Mouse (Mus musculus): ENCODE results near the gene Plekhg6. TPM values are rescaled to one million over a fixed set of nuclear protein-coding genes. Genes with fewer than 3 reads are reported as not detected.

Plekhg6 gene
- polyA plus RNA-seq, 1 experiment from 2014 or later = 0.07 TPM

Other genes with a start within 250 kb of the Plekhg6 start
- gene Nop2, start 248.9 kb downstream of the Plekhg6 start, polyA plus RNA-seq (2016; fragmentation: Nextera tagmentation; extraction: Ambion mirVana) = 101 and 103 TPM in 2 replicates
- gene Iffo1, start 235.6 kb downstream of the Plekhg6 start, polyA plus RNA-seq (2016; fragmentation: Nextera tagmentation; extraction: Ambion mirVana) = 9.2 and 10.0 TPM in 2 replicates
- gene Gapdh, start 214.3 kb downstream of the Plekhg6 start, polyA plus RNA-seq (2016; fragmentation: Nextera tagmentation; extraction: Ambion mirVana) = 3,225 and 3,313 TPM in 2 replicates
- 271 and 274 TPM in 2 replicates for gene Ncapd2, start 189.1 kb downstream of the Plekhg6 start, polyA plus RNA-seq (2016; fragmentation: Nextera tagmentation; extraction: Ambion mirVana)
- 232 and 239 TPM in 2 replicates for gene Mrpl51, start 189.0 kb downstream of the Plekhg6 start, polyA plus RNA-seq (2016; fragmentation: Nextera tagmentation; extraction: Ambion mirVana)
- 3.8 and 4.7 TPM in 2 replicates for gene Vamp1, start 165.2 kb downstream of the Plekhg6 start, polyA plus RNA-seq (2016; fragmentation: Nextera tagmentation; extraction: Ambion mirVana)
- 1.6 and 2.1 TPM in 2 replicates for gene Tapbpl, start 148.9 kb downstream of the Plekhg6 start, polyA plus RNA-seq (2016; fragmentation: Nextera tagmentation; extraction: Ambion mirVana)
- 1.1 and 1.7 TPM in 2 replicates for gene Cd27, start 143.8 kb downstream of the Plekhg6 start, polyA plus RNA-seq (2016; fragmentation: Nextera tagmentation; extraction: Ambion mirVana)
- gene Tuba3a, start 94.8 kb downstream of the Plekhg6 start, polyA plus RNA-seq (2016; fragmentation: Nextera tagmentation; extraction: Ambion mirVana) = 0.12 TPM in 1 of 2 replicates, not detected in the other
- 16.1 and 17.2 TPM in 2 replicates for gene Ltbr, start 66.9 kb downstream of the Plekhg6 start, polyA plus RNA-seq (2016; fragmentation: Nextera tagmentation; extraction: Ambion mirVana)
- 0.20 and 0.30 TPM in 2 replicates for gene Scnn1a, start 60.1 kb downstream of the Plekhg6 start, polyA plus RNA-seq (2016; fragmentation: Nextera tagmentation; extraction: Ambion mirVana)
- gene Tnfrsf1a, start 31.4 kb downstream of the Plekhg6 start, polyA plus RNA-seq (2016; fragmentation: Nextera tagmentation; extraction: Ambion mirVana) = 24.1 and 24.4 TPM in 2 replicates
- gene Cd9, start 114.0 kb upstream of the Plekhg6 start, polyA plus RNA-seq (2016; fragmentation: Nextera tagmentation; extraction: Ambion mirVana) = 35.3 and 38.2 TPM in 2 replicates
- 4.1 and 5.9 TPM in 2 replicates for gene Vwf, start 166.0 kb upstream of the Plekhg6 start, polyA plus RNA-seq (2016; fragmentation: Nextera tagmentation; extraction: Ambion mirVana)